Mouse (Mus musculus) adipose tissue, adult 10 weeks (tissue): ENCODE measurements around the gene Gosr1. TPM values are rescaled to one million over a fixed set of nuclear protein-coding genes. Genes with fewer than 3 reads are reported as not detected.

Experiments
- polyA plus RNA-seq: library from polyadenylated mRNA; stranded (reverse); fragments of 350-450 nt; fragmentation: Illumina TruSeq; extraction: RNeasy Lipid Tissue Mini Kit (QIAGEN cat#74804); gene quantifications from one replicate; pipeline ENCODE4 v1.2.3, GENCODE M21; 2014; ENCODE audit warnings: low read depth, low replicate concordance

The Gosr1 gene
- 23.1 TPM for polyA plus RNA-seq

GRCm38 (mm10) chr11:76763053-76763740 is at the start of gene Gosr1:
TSS of gene Gosr1 (minus strand) at chr11:76763579.

GRCm38 (mm10) chr11:76679508-76679907 is 83.9 kb downstream of the Gosr1 start, which contains the start of gene Trarg1:
TSS of gene Trarg1 (plus strand) at chr11:76679808.

Other genes with a start within 250 kb of the Gosr1 start
- gene Abr, start 141.3 kb downstream of the Gosr1 start, polyA plus RNA-seq, result 53.5 TPM
- not detected for gene Bhlha9, start 91.1 kb downstream of the Gosr1 start, polyA plus RNA-seq
- 57.6 TPM for gene Trarg1, start 83.8 kb downstream of the Gosr1 start, polyA plus RNA-seq
- gene Cpd, start 83.4 kb upstream of the Gosr1 start, polyA plus RNA-seq, result 38.2 TPM
- 1.6 TPM for gene Tmigd1, start 138.6 kb upstream of the Gosr1 start, polyA plus RNA-seq
- gene Blmh, start 161.2 kb upstream of the Gosr1 start, polyA plus RNA-seq, result 24.9 TPM
- 0.67 TPM for gene Slc6a4, start 235.0 kb upstream of the Gosr1 start, polyA plus RNA-seq